Mouse (Mus musculus): ENCODE measurements around the gene Arhgef7.

The Arhgef7 gene

GRCm38 (mm10) chr8:11785121-11785520, 57.6 kb downstream of the Arhgef7 start:
- no peaks in the 10 kb centered on the region for H3K27me3 ChIP-seq (ENCODE audit: control insufficient read depth, insufficient read depth, low read length, poor library complexity, severe bottlenecking)
- DNase-seq (ENCODE audit: low read depth, low spot score), result no peak
- H3K36me3 ChIP-seq (ENCODE audit: control insufficient read depth, insufficient read depth, low read length, poor library complexity, severe bottlenecking), result peaks cover 3% of the 10 kb centered on the region; the same call in 1 of the 2 replicates

DNA sequence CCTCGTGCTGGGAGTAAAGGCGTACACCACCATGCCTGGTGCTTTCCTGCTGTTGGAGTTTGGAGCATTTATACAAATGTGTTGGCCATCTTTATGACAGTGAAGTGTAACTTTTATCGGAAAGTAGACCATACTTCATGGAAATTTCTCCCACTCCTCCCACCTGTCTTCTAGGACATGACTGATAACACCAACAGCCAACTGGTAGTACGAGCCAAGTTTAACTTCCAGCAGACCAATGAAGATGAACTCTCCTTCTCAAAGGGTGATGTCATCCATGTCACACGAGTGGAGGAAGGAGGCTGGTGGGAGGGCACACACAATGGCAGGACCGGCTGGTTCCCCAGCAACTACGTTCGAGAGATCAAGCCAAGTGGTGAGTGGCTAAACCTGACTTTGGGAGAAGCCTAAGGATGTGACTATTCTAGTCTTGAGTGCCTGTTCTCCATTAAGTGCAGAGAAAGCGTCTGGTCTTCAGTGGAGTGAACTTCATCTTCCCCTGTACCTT, 58.1 kb downstream of the Arhgef7 start:
- Histone ChIP-seq H3K27me3 (ENCODE audit: control insufficient read depth, insufficient read depth, low read length, poor library complexity, severe bottlenecking) (no peaks in the 10 kb centered on the region), H3K36me3 (ENCODE audit: control insufficient read depth, insufficient read depth, low read length, poor library complexity, severe bottlenecking) (peaks cover 3% of the 10 kb centered on the region; the same call in 1 of the 2 replicates)
- no peak for DNase-seq (ENCODE audit: low read depth, low spot score)

- Histone ChIP-seq H3K36me3 (ENCODE audit: control insufficient read depth, insufficient read depth, low read length, poor library complexity, severe bottlenecking) (peaks cover 3% of the 10 kb centered on the region; the same call in 1 of the 2 replicates), H3K27me3 (ENCODE audit: control insufficient read depth, insufficient read depth, low read length, poor library complexity, severe bottlenecking) (no peaks in the 10 kb centered on the region)
- peak; percentile 50 for DNase-seq (ENCODE audit: low read depth, low spot score)
These were observed 60.7 kb downstream of the Arhgef7 start for GRCm38 (mm10) chr8:11788252-11788651.

GRCm38 (mm10) chr8:11789168-11789567, 61.6 kb downstream of the Arhgef7 start:
- DNase-seq (ENCODE audit: low read depth, low spot score), result no peak
- no peaks in the 10 kb centered on the region for H3K27me3 ChIP-seq (ENCODE audit: control insufficient read depth, insufficient read depth, low read length, poor library complexity, severe bottlenecking)

GRCm38 (mm10) chr8:11794956-11795355, 67.4 kb downstream of the Arhgef7 start:
- peaks cover 1% of the 10 kb centered on the region; the same call in 1 of the 2 replicates for H3K36me3 ChIP-seq (ENCODE audit: control insufficient read depth, insufficient read depth, low read length, poor library complexity, severe bottlenecking)
- no peak for DNase-seq (ENCODE audit: low read depth, low spot score)

More at GRCm38 (mm10) chr8:11789168-11789567, 61.6 kb downstream of the Arhgef7 start:
- H3K36me3 ChIP-seq (ENCODE audit: control insufficient read depth, insufficient read depth, low read length, poor library complexity, severe bottlenecking), result peaks cover 3% of the 10 kb centered on the region; the same call in 1 of the 2 replicates

DNA sequence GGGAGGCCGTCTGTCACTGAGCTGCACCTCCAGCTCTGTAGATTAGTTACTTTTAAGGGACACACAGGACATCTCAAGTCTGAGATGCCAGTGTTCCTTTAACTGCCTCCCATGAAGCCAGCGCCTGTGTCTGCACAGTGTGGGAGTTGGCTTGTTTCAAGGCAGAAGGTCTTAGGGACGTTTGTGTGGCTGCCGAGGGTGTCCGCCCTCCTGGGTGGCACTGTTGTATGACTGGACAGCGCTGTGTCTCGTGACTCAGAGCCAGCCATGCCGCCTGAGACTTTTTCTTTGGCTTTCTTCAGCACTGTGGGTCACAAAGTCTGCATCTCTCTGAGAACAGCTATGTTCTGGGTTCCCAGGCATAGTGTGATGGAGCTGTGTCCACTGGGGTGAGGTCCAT, 69.6 kb downstream of the Arhgef7 start:
- peaks cover 2% of the 10 kb centered on the region for H3K36me3 ChIP-seq (ENCODE audit: control insufficient read depth, insufficient read depth, low read length, poor library complexity, severe bottlenecking)
- no peaks in the 10 kb centered on the region for H3K27me3 ChIP-seq (ENCODE audit: control insufficient read depth, insufficient read depth, low read length, poor library complexity, severe bottlenecking)
- no peak for DNase-seq (ENCODE audit: low read depth, low spot score)

More at GRCm38 (mm10) chr8:11794956-11795355, 67.4 kb downstream of the Arhgef7 start:
- no peaks in the 10 kb centered on the region for H3K27me3 ChIP-seq (ENCODE audit: control insufficient read depth, insufficient read depth, low read length, poor library complexity, severe bottlenecking)

DNA sequence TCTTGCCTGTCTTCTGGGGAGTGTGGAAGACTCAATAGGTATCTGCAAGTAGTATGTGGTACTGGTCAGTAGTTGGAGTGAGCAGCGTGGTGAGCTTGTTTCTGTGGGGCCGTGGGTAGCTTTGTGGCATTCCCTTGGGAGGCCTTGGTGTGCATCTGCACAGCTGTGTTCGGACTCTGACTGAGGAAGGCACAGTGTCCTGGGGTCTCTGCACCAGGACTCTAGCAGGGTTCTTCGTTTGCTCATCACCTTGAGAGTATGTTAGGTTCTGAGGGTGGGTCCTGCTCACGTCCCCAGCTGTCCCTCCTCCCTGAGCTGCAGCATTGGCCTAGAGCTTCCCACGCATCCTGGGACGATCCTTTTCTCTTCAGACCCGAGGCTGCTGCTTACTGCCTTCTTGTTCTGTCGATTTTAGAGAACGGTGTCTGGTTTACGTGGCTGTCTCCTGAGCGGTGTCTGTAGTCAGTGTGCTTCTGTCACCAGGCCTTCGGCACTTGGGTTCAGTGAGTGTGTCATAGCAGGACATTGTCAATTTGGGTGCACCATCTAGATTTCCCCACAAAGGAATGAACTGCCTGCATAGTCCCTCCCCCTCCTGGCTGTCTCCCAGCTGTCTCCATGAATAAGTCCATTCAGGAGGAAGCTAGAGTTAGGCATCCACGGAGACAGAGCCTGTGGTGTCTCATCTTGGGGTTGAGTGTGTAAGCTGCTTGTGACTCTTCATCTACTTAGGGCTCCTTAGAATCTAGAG, 70.4 kb downstream of the Arhgef7 start:
- no peaks in the 10 kb centered on the region for H3K27me3 ChIP-seq (ENCODE audit: control insufficient read depth, insufficient read depth, low read length, poor library complexity, severe bottlenecking)
- DNase-seq (ENCODE audit: low read depth, low spot score), result no peak
- H3K36me3 ChIP-seq (ENCODE audit: control insufficient read depth, insufficient read depth, low read length, poor library complexity, severe bottlenecking), result peaks cover 2% of the 10 kb centered on the region

GRCm38 (mm10) chr8:11798480-11798867, 71.0 kb downstream of the Arhgef7 start:
- H3K36me3 ChIP-seq (ENCODE audit: control insufficient read depth, insufficient read depth, low read length, poor library complexity, severe bottlenecking), result peaks cover 2% of the 10 kb centered on the region
- DNase-seq (ENCODE audit: low read depth, low spot score), result no peak
- H3K27me3 ChIP-seq (ENCODE audit: control insufficient read depth, insufficient read depth, low read length, poor library complexity, severe bottlenecking), result no peaks in the 10 kb centered on the region

DNA sequence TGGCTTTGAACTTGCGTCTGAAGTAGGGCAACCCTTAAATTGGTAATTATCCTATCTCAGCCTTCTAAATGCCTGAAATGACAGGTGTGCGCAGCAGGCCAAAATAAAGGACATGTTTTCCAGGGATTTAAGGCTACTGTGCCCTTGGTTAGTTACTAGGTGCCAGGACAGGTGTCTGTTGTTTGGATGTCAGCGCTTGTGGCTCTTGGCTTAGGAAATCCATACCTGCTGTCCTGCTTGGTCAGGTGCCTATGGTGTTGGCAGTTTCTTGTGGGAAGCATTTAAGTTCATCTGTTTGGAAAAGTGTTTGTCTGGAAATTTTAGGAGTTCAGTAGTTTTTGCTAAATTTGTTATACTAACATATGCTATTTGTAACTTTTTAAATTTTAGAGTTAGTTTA, 71.6 kb downstream of the Arhgef7 start:
- DNase-seq (ENCODE audit: low read depth, low spot score), result no peak
- Histone ChIP-seq H3K27me3 (ENCODE audit: control insufficient read depth, insufficient read depth, low read length, poor library complexity, severe bottlenecking) (no peaks in the 10 kb centered on the region), H3K36me3 (ENCODE audit: control insufficient read depth, insufficient read depth, low read length, poor library complexity, severe bottlenecking) (peaks cover 2% of the 10 kb centered on the region)

DNA sequence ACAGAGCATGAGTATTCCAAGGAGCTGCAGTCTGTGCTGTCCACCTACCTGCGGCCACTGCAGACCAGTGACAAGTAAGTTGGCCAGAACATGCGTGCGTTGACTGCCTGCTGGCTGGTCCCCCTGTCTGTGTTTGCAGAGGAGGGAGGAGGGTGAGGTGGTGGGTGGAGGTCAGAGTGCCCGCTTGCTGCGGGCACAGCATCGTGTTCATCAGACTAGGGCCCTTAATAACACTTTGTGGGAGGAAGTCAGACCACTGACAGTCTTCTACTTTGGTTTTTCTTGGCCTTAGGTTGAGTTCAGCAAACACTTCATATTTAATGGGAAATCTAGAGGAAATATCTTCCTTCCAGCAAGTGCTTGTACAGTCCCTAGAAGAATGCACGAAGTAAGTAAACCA, 73.0 kb downstream of the Arhgef7 start:
- Histone ChIP-seq H3K27me3 (ENCODE audit: control insufficient read depth, insufficient read depth, low read length, poor library complexity, severe bottlenecking) (no peaks in the 10 kb centered on the region), H3K36me3 (ENCODE audit: control insufficient read depth, insufficient read depth, low read length, poor library complexity, severe bottlenecking) (peaks cover 2% of the 10 kb centered on the region)
- no peak for DNase-seq (ENCODE audit: low read depth, low spot score)

- Histone ChIP-seq H3K27me3 (ENCODE audit: control insufficient read depth, insufficient read depth, low read length, poor library complexity, severe bottlenecking) (no peaks in the 10 kb centered on the region), H3K36me3 (ENCODE audit: control insufficient read depth, insufficient read depth, low read length, poor library complexity, severe bottlenecking) (peaks cover 2% of the 10 kb centered on the region)
- no peak for DNase-seq (ENCODE audit: low read depth, low spot score)
These were observed 74.0 kb downstream of the Arhgef7 start for GRCm38 (mm10) chr8:11801571-11801970.

- DNase-seq (ENCODE audit: low read depth, low spot score), result no peak
- Histone ChIP-seq H3K36me3 (ENCODE audit: control insufficient read depth, insufficient read depth, low read length, poor library complexity, severe bottlenecking) (peaks cover 2% of the 10 kb centered on the region), H3K27me3 (ENCODE audit: control insufficient read depth, insufficient read depth, low read length, poor library complexity, severe bottlenecking) (no peaks in the 10 kb centered on the region)
These were observed 77.4 kb downstream of the Arhgef7 start for GRCm38 (mm10) chr8:11804914-11805313.

GRCm38 (mm10) chr8:11806252-11806651, 78.7 kb downstream of the Arhgef7 start:
- DNase-seq (ENCODE audit: low read depth, low spot score), result no peak
- no peaks in the 10 kb centered on the region for H3K27me3 ChIP-seq (ENCODE audit: control insufficient read depth, insufficient read depth, low read length, poor library complexity, severe bottlenecking)
- H3K36me3 ChIP-seq (ENCODE audit: control insufficient read depth, insufficient read depth, low read length, poor library complexity, severe bottlenecking), result peaks cover 6% of the 10 kb centered on the region

- peaks cover 4% of the 10 kb centered on the region for H3K36me3 ChIP-seq (ENCODE audit: control insufficient read depth, insufficient read depth, low read length, poor library complexity, severe bottlenecking)
- no peaks in the 10 kb centered on the region for H3K27me3 ChIP-seq (ENCODE audit: control insufficient read depth, insufficient read depth, low read length, poor library complexity, severe bottlenecking)
- no peak for DNase-seq (ENCODE audit: low read depth, low spot score)
These were observed 79.8 kb downstream of the Arhgef7 start for GRCm38 (mm10) chr8:11807361-11807760.

DNA sequence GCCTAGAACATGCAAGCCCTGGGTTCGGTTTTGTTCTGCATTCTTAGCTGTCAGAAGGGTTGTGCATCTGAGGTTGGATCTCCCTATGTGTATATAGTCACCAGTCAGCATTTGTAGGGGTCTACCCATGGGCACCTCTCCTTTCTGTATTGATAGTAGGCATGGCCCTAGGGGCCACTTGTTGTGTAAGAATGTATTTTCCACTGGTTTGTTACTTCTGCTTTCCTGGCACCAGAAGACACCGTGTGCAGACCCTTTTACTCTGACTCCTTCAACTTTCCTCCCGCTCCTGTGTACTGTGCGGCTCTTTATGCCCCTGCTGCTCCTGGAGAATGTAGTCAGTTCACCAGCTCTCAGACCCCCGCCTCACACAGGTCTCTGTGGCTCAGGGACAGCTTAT, 80.5 kb downstream of the Arhgef7 start:
- H3K27me3 ChIP-seq (ENCODE audit: control insufficient read depth, insufficient read depth, low read length, poor library complexity, severe bottlenecking), result no peaks in the 10 kb centered on the region
- H3K36me3 ChIP-seq (ENCODE audit: control insufficient read depth, insufficient read depth, low read length, poor library complexity, severe bottlenecking), result peaks cover 4% of the 10 kb centered on the region
- DNase-seq (ENCODE audit: low read depth, low spot score), result no peak

All from splenic B cell, adult 2 months (primary cell).